Mouse (Mus musculus): ENCODE results near the gene Sass6.
"Not testable (repeated sequence)": the region's sequence is repeated elsewhere in the genome, so short reads cannot be mapped to it uniquely, and the experiment has no call there.

Sass6 gene

DNA sequence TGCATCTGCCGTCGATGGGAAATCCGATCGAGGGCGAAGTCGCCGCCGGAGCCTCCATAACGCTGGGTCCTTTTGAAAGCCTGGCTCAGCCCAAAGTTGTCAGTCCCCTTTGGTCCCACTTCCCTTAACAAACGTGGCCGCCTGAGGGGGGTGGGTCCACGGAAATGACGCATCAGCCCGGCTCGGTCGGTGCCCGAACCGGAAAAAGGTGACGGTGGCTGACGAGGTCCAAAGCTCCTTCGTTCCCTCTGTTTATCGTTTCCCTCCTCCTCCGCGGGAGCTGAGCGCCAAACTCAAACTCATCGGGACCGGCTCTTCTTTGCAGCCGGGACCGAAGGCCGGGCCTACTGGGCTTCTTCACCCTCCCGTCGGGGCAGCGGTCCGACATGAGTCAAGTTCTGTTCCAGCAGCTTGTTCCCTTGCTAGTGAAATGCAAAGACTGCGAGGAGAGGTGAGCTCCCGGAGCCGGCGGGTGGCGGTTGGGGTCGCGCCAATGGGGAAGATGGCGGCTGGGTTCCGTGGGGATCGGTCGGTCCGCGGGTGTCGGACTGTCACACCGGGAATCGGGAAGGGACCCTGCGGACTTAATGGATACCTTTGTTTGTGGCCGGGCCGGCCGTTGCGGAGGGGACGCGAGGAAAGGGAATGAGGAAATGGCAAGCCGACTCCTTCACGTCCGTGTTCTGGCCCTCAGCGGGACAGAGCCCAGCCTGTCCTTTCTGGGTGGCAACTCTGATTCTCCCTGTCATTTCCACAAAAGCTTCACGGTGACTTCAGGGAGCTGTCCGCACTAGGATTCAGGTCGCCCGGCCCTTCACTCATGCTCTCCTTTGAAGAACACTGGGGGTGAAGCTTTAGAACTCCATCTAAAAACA is at the start of gene Sass6:
Sass6 (plus strand) TSS at position 255 of the 875 bp plus-strand sequence.
- DNase-seq (ENCODE audit: low read depth, low spot score), result peak; percentile 97

GRCm38 (mm10) chr3:116547430-116547829 is 47.4 kb upstream of the Sass6 start:
- no peak for DNase-seq (ENCODE audit: low read depth, low spot score)

DNA sequence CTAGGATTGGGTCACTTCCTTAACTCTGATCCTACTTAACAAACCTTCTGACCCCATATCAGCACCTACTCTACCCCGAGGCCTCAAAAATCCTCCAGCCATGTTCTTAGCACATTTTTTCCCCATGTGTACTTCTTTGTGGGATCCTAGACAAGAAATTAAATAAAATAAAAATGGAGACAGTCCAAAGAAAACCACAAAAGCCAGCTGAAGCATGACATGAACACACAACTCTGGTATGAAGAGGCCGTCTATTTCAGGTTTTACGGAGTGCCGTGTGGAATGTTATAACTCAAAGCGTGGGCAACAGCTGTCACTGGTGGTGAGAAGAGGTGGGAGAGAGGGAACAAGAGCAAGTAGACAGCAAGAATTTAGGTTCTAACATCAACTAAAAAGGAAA is 43.4 kb upstream of the Sass6 start:
- DNase-seq (ENCODE audit: low read depth, low spot score), result no peak

DNA sequence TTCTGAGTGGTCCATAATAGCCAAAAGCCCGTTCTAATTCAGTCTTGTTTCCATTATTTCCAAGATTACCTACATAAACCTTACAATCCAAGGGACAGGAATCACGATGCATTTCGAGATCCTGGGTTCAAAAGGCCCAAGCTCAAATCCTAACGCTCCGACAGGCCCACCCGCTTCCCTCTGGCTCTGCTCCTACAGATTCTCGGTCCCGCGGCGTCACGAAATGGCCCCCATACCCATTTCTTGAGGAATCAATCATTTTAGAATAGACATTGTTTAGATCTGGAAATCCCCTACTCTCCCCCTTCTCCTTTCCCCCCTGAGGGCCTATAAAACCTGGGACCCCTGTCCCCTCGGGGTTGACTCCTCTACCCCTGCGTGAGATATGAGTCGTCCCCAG is 33.5 kb upstream of the Sass6 start:
- DNase-seq (ENCODE audit: low read depth, low spot score), result not testable (repeated sequence)

GRCm38 (mm10) chr3:116562408-116563094 is 32.2 kb upstream of the Sass6 start, which contains the start of gene Lrrc39:
TSS of gene Lrrc39 (plus strand) at chr3:116562973.
- no peak for DNase-seq (ENCODE audit: low read depth, low spot score)

DNA sequence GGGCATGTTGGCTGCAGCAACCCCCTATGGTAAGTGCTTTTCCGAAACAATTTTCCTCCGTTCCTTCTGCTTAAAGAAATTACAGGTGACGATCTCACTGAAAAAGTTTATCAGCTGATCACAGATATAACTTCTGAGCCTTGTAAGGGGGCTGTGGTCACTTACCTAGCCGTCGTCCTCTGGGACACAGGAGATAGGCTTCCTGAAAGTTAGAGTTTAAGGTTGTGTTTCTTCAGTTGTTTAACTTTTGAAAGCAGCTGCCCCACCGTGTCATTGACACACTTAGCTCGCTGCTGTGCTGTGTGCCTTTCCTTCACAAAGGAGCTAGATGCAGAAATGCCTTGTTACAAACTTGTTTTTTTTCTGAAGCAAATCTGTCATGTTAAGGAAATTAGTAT is 31.7 kb upstream of the Sass6 start:
- no peak for DNase-seq (ENCODE audit: low read depth, low spot score)

DNA sequence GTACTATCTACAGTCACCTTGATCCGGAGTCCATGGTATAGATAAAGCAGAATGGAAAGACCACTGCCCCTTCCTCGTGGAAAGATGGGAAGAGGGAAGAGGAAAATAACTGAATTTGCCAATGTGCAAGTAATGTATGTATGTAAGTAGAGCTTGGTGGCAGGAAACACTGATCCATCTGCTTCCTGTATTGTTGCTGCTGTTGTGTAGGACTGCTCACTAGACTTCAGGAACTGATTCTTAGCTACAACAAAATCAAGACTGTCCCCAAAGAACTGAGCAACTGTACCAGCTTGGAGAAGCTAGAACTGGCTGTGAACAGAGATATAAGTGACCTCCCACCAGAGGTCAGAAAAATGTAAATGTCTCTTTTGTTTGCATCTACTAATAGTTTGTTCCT is 24.2 kb upstream of the Sass6 start:
- no peak for DNase-seq (ENCODE audit: low read depth, low spot score)

DNA sequence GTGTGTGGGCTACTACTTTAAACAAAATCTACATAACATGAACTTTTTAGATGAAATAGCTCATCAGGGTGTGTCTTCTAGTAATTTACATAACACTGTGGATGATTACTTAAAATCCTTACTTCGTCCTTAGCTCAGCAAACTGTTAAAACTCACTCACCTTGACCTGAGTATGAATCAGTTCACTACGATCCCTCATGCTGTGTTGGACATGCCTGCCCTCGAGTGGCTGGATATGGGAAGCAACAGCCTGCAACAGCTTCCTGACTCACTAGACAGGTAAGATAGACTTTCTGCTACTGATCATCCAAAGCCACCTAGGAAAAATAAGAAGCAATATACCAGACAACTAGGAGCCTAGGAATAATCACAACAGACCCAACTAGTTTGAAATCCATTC is 17.5 kb upstream of the Sass6 start:
- no peak for DNase-seq (ENCODE audit: low read depth, low spot score)

DNA sequence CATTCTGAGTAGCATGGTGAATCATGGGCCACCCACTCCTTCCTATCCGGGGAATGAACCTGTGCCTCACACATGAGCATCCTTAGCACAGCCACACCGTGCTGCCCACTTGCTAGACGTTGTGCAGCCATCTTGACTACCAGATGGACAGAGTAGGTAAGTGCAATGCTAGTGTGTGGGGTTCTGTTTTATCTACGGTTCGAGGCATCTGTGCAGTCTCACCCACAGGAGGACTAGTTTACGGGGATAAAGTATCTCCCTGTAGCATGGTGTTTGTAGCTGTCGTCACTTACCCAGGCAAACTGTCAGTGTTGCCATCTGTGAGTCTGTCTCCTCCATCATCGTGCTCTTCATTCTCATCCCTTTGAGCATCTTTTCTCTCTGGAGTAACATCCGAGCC is 12.6 kb upstream of the Sass6 start:
- no peak for DNase-seq (ENCODE audit: low read depth, low spot score)

GRCm38 (mm10) chr3:116594076-116594727 is 580 bp upstream of the Sass6 start:
- DNase-seq (ENCODE audit: low read depth, low spot score), result peak; percentile 58

DNA sequence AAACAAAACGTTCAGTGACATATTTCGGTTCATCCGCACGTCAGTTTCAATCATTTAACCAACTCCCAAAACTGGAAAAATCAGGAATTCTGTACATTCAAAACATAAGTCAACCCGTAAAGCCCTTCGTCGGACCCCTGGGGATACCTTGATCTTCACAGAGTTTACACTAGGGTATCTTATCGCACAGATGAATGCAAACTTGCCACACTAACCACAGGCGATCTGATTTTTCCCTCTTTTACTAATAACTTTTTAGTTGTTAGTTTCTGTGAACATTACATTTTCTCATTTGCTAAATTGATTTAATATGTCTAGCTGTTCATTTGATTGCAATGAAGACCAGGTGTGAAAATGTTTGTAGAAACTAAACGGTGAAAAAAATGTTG is 815 bp downstream of the Sass6 start:
- no peak for DNase-seq (ENCODE audit: low read depth, low spot score)

- DNase-seq (ENCODE audit: low read depth, low spot score), result no peak
Observed at GRCm38 (mm10) chr3:116599705-116600104, 4.9 kb downstream of the Sass6 start.

- no peak for DNase-seq (ENCODE audit: low read depth, low spot score)
Observed at GRCm38 (mm10) chr3:116601005-116601404, 6.2 kb downstream of the Sass6 start.

- DNase-seq (ENCODE audit: low read depth, low spot score), result no peak
Observed at GRCm38 (mm10) chr3:116601781-116602180, 7.0 kb downstream of the Sass6 start.

- DNase-seq (ENCODE audit: low read depth, low spot score), result no peak
Observed at GRCm38 (mm10) chr3:116604570-116604969, 9.8 kb downstream of the Sass6 start.

- DNase-seq (ENCODE audit: low read depth, low spot score), result no peak
Observed at GRCm38 (mm10) chr3:116614295-116614892, 19.6 kb downstream of the Sass6 start, which contains the start of gene Trmt13. TSS of gene Trmt13 (minus strand) at chr3:116614587.

GRCm38 (mm10) chr3:116615318-116616068 is 20.7 kb downstream of the Sass6 start:
- no peak for DNase-seq (ENCODE audit: low read depth, low spot score)

DNA sequence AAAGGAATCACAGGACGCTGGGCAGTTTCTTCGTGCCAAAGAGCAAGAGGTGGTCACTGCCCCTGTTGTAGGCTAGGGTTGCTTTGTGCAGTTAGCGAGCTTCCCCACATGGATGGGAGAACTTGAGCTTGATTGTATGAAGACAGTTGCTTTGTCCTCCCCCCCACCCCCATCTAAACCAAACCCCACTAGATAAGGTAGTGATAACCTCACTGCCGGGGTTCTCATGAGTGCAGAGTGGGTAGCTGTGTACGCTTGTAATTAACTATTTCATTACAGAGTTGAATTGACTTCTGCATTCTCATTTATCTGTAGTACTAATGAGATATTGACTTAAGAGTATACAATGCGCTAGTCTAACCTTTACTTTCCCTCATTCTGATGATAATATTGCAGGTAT is 24.1 kb downstream of the Sass6 start:
- no peak for DNase-seq (ENCODE audit: low read depth, low spot score)

DNA sequence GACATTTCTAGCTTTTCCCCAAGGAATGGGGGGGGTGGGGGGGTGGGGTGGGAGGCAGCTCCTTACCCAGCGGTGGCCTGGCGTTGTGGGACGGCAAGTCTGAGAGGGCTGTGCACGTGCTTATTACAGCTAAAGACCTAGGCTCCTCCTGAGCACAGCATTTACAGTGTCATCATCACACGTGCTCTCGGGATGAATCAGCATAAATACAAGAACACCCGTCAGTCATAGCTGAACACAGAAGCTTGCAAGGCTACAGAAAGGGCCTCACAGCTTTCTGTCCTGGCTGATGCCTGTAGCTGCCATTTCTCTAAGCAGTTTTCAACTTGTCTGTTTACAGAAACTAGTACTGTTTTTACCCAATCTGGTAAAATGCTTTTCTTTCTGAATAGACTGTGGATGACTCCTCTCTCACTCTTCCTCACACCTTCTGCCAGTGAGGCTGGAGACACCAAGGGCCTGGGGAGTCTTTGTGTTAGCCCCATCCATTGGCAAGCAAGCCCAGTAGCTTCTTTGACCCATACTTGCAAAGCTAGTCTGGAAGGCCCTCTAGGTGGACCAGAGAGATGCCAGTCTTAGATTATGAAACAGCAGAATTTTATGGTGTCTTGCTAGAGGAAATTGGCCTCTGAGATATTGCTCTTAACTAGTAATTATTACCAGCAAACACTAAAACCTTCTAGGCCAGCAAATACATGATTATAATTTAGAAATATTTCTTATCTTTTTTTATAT is 26.0 kb downstream of the Sass6 start:
- DNase-seq (ENCODE audit: low read depth, low spot score), result no peak

DNA sequence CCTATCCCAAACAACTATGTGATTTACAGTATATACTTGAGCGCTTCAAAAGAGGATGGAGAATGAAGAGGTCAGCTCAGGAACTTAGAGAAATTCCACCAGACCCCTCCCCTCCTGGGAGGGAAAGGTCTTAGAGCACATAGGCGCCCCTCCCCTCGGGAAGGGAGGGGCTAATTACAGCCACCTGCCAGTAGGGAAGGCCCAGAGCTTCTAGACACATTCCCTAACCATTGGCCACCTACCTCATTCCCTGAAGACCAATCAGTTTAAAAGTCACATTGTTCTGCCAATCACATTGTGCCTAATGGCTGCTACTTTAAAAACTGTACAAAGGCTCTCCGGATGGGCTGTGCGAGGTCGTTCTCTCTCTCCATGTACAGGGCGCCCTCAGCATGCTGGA is 27.9 kb downstream of the Sass6 start:
- no peak for DNase-seq (ENCODE audit: low read depth, low spot score)

DNA sequence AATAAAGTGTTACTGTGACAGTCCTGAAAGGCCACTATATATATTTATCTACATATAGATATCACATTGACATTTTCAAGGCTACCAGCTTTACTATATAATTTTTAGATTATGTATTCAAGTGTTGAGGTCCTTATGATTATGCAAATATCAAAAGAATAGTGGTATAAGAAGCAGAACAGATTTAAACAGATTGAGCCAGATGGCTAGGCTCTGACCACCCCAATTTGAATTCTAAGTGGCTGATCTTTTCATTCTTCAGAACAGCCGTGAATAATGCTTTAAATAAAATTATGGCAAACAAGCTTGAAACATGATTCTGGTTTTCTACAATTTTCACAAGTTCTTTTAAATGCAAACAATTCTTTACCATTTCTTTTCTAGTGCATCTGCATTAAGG is 36.7 kb downstream of the Sass6 start:
- no peak for DNase-seq (ENCODE audit: low read depth, low spot score)

Measured in mesoderm, embryonic 11.5 days (tissue).